12 mouse cellular contexts compared by ENCODE assay signal in the genomic region with DNA sequence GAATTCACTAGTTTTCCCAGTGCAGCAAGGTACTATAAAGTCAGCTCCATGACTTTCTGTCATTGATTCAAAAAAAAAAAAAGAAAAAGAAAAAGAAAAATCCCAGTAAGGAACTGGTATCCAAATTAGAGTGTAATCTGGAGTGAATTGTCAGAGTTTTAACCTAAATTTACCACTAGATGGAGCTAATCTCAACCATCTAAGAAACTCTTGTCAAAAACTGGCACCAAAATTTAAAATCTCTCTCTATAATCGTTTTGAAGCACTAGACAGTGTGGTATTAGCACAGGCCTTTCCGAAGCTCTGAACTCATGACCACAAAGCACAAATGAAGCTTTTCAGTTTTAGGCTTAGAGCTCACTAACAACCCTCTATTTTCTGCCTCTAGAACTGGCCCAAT. TPM values are rescaled to one million over a fixed set of nuclear protein-coding genes. Genes with fewer than 3 reads are reported as not detected.
DNase-seq lines count a peak whose midpoint lies in the region; ATAC-seq and TF ChIP-seq lines count a peak whose summit lies in the region.
"Had no signal": no experiment of that assay in that cellular context is flagged by ENCODE, and none has a peak within 500 bp of the region (broad histone marks: within the 10 kb centered on the region; RNA-seq: fewer than 3 reads in every experiment).

No protein-coding gene starts in this region.

- H3K4me2 ChIP-seq in lung, postnatal 0 days (replicated peaks; ENCODE audit: low read depth, low read length), result no peak overlapping the region
- H3K4me2 ChIP-seq: stomach, embryonic 15.5 days had no signal

- H3K36me3 ChIP-seq in lung, postnatal 0 days (ENCODE audit: insufficient read depth, low read length), result peaks cover 4% of the 10 kb centered on the region; the same call in 1 of the 2 replicates

- no peak for DNase-seq in gastrocnemius, adult 2 months
- DNase-seq in gastrocnemius, postnatal 14 days, result no peak
- DNase-seq in lung, postnatal 0 days (ENCODE audit: low spot score), result peak; percentile 83
- DNase-seq in lung, adult 18-20 months, result no peak
- peak; percentile 40 for DNase-seq in R1 (ENCODE audit: low read depth, low spot score)
- DNase-seq in retina, postnatal 1 day, result peak; percentile 44
- DNase-seq in cerebellum, postnatal 14 days, result no peak
- DNase-seq: kidney, adult 8-10 months; left cerebral cortex, postnatal 4 days had no signal

- no peak overlapping the region for H3K9ac ChIP-seq in lung, postnatal 0 days (replicated peaks; ENCODE audit: low read depth)
- H3K9ac ChIP-seq: stomach, embryonic 15.5 days had no signal

- peak overlapping the region; percentile 30; the same call in 1 of the 2 replicates for H3K4me3 ChIP-seq in gastrocnemius, adult 2 months
- H3K4me3 ChIP-seq in lung, postnatal 0 days (ENCODE audit: low read depth, low read length), result no peak overlapping the region
- H3K4me3 ChIP-seq: forebrain, embryonic 10.5 days; stomach, embryonic 15.5 days had no signal

- no peaks in the 10 kb centered on the region for H3K27me3 ChIP-seq in lung, postnatal 0 days (replicated peaks; ENCODE audit: insufficient read depth, low read length)
- H3K27me3 ChIP-seq: stomach, embryonic 15.5 days had no signal

- no peaks in the 10 kb centered on the region for H3K4me1 ChIP-seq in lung, postnatal 0 days (ENCODE audit: insufficient read depth, low read depth, low read length)

- no peak for TF ChIP-seq EP300 in lung, postnatal 0 days (IDR thresholded peaks at IDR 0.05)

- H3K27ac ChIP-seq in gastrocnemius, adult 2 months, result peak overlapping the region; percentile 86
- H3K27ac ChIP-seq in lung, postnatal 0 days (ENCODE audit: low read length), result no peak overlapping the region
- H3K27ac ChIP-seq: forebrain, embryonic 10.5 days; stomach, embryonic 15.5 days had no signal

- ATAC-seq in lung, postnatal 0 days, result no peak
- ATAC-seq in megakaryocyte, adult 5-6 weeks (ENCODE audit: poor library complexity, severe bottlenecking), result no peak

- no peaks in the 10 kb centered on the region for H3K9me3 ChIP-seq in lung, postnatal 0 days (ENCODE audit: low read length)
- H3K9me3 ChIP-seq: forebrain, embryonic 10.5 days; stomach, embryonic 15.5 days had no signal

- intact Hi-C loops in gastrocnemius, adult 2 months (cut with DNase I), result loop anchor here (5.0 kb wide), 1 partner anchor 74 kb away; no protein-coding TSS in a partner anchor
- intact Hi-C loops in gastrocnemius, postnatal 14 days (cut with DNase I; ENCODE audit: low total_unique reads), result loop anchor here (10.0 kb wide), 1 partner anchor 81 kb away; no protein-coding TSS in a partner anchor

- WGBS in lung, postnatal 0 days, result 27% methylated on average over 2 of the region's 2 CpGs

- peak; percentile 73 for TF ChIP-seq CTCF in gastrocnemius, adult 2 months (IDR thresholded peaks at IDR 0.05)
- peak; percentile 46 for TF ChIP-seq CTCF in lung, postnatal 0 days (IDR thresholded peaks at IDR 0.05)

RNA-seq across cellular contexts. Expression of gene Wnt4, which starts 36.2 kb away (rescaled TPM):
- 10 to 100 TPM in 1 of 2 experiments, 1 to 10 TPM in 1; 9.2 to 13.0 TPM for total RNA-seq in gastrocnemius, adult 2 months (2021)
- total RNA-seq in gastrocnemius, postnatal 14 days (2021), result 1 to 10 TPM; 6.4 to 8.8 TPM
- polyA plus RNA-seq in lung, postnatal 0 days (2015; fragmentation: Nextera tagmentation; extraction: Ambion mirVana), result 2.1 and 2.2 TPM in 2 replicates
- not detected in 2 replicates for total RNA-seq in megakaryocyte, adult 5-6 weeks (2015)
- total RNA-seq in megakaryocyte, adult 5-6 weeks (2017), result not detected in 2 replicates

RNA-seq across cellular contexts. Expression of gene Cdc42, which starts 44.0 kb away (rescaled TPM):
- 100 to 1,000 TPM; 169 to 187 TPM for total RNA-seq in gastrocnemius, adult 2 months (2021)
- total RNA-seq in gastrocnemius, postnatal 14 days (2021), result 100 to 1,000 TPM; 200 to 210 TPM
- 545 and 582 TPM in 2 replicates for polyA plus RNA-seq in lung, postnatal 0 days (2015; fragmentation: Nextera tagmentation; extraction: Ambion mirVana)
- total RNA-seq in megakaryocyte, adult 5-6 weeks (2015), result 1,134 and 1,141 TPM in 2 replicates
- 1,082 and 1,090 TPM in 2 replicates for total RNA-seq in megakaryocyte, adult 5-6 weeks (2017)

Comparison
In these comparisons a context has a peak if more than half of its experiments do, and no peak if none do; other contexts are left out.
1. DNase-seq: peak in lung, postnatal 0 days (single experiment), R1 (single experiment) and retina, postnatal 1 day (single experiment); none in gastrocnemius, adult 2 months (single experiment), gastrocnemius, postnatal 14 days (single experiment), lung, adult 18-20 months (0 of 2) and cerebellum, postnatal 14 days (0 of 2).
2. RNA of gene Wnt4, which starts 36.2 kb away (total RNA-seq): 9.2 to 13.0 TPM in gastrocnemius, adult 2 months and 6.4 to 8.8 TPM in gastrocnemius, postnatal 14 days; not detected in megakaryocyte, adult 5-6 weeks; every median in the first group is over 4 times any median in the second.
3. RNA of gene Cdc42, which starts 44.0 kb away (total RNA-seq): 1,082 to 1,141 TPM in megakaryocyte, adult 5-6 weeks; 200 to 210 TPM in gastrocnemius, postnatal 14 days and 169 to 187 TPM in gastrocnemius, adult 2 months; every median in the first group is over 4 times any median in the second.